Mouse (Mus musculus) kidney, adult 18-20 months (tissue): Measurements from ENCODE around the gene Bcl11b.

ENCODE experiments used
- DNase-seq: peaks from one replicate; pipeline ENCODE4 v3.0.0; 2021

The Bcl11b gene

GRCm38 (mm10) chr12:107969841-107970371 lies 33.5 kb downstream of the Bcl11b start:
- DNase-seq = no peak

GRCm38 (mm10) chr12:107969126-107969525 lies 34.3 kb downstream of the Bcl11b start:
- DNase-seq = no peak

GRCm38 (mm10) chr12:107968331-107968730 lies 35.1 kb downstream of the Bcl11b start:
- DNase-seq = no peak

GRCm38 (mm10) chr12:107967026-107967425 lies 36.4 kb downstream of the Bcl11b start:
- no peak for DNase-seq

- DNase-seq = no peak
These were observed 38.3 kb downstream of the Bcl11b start for GRCm38 (mm10) chr12:107965103-107965502.

- DNase-seq = no peak
These were observed 38.9 kb downstream of the Bcl11b start for GRCm38 (mm10) chr12:107964396-107965085.

GRCm38 (mm10) chr12:107962852-107963251 lies 40.5 kb downstream of the Bcl11b start:
- DNase-seq = no peak

- DNase-seq = no peak
These were observed 41.6 kb downstream of the Bcl11b start for GRCm38 (mm10) chr12:107961843-107962242.

GRCm38 (mm10) chr12:107960789-107961491 lies 42.5 kb downstream of the Bcl11b start:
- DNase-seq = peak; percentile 55

- DNase-seq = no peak
These were observed 43.0 kb downstream of the Bcl11b start for GRCm38 (mm10) chr12:107960365-107960764.

- DNase-seq = no peak
These were observed 43.5 kb downstream of the Bcl11b start for GRCm38 (mm10) chr12:107959872-107960271.

- no peak for DNase-seq
These were observed 50.2 kb downstream of the Bcl11b start for GRCm38 (mm10) chr12:107953044-107953684.

GRCm38 (mm10) chr12:107952318-107952724 lies 51.1 kb downstream of the Bcl11b start:
- no peak for DNase-seq

GRCm38 (mm10) chr12:107950667-107951179 lies 52.7 kb downstream of the Bcl11b start:
- no peak for DNase-seq

GRCm38 (mm10) chr12:107949416-107949815 lies 54.0 kb downstream of the Bcl11b start:
- no peak for DNase-seq

- DNase-seq = no peak
These were observed 61.3 kb downstream of the Bcl11b start for GRCm38 (mm10) chr12:107942100-107942499.

GRCm38 (mm10) chr12:107940774-107941173 lies 62.6 kb downstream of the Bcl11b start:
- no peak for DNase-seq

GRCm38 (mm10) chr12:107939177-107939576 lies 64.2 kb downstream of the Bcl11b start:
- DNase-seq = no peak

GRCm38 (mm10) chr12:107936972-107937371 lies 66.4 kb downstream of the Bcl11b start:
- no peak for DNase-seq

GRCm38 (mm10) chr12:107936406-107936805 lies 67.0 kb downstream of the Bcl11b start:
- no peak for DNase-seq

- peak; percentile 70 for DNase-seq
These were observed 68.5 kb downstream of the Bcl11b start for GRCm38 (mm10) chr12:107934831-107935437.

- DNase-seq = no peak
These were observed 71.3 kb downstream of the Bcl11b start for GRCm38 (mm10) chr12:107932140-107932539.

GRCm38 (mm10) chr12:107931476-107931875 lies 71.9 kb downstream of the Bcl11b start:
- DNase-seq = no peak
